Mouse (Mus musculus): ENCODE data around the gene Snx29. TPM values are rescaled to one million over a fixed set of nuclear protein-coding genes. Genes with fewer than 3 reads are reported as not detected.
"Not testable (repeated sequence)": the region's sequence is repeated elsewhere in the genome, so short reads cannot be mapped to it uniquely, and the experiment has no call there.

Snx29 gene
- polyA plus RNA-seq, 1 experiment from 2014 or later: 4.0 TPM

DNA sequence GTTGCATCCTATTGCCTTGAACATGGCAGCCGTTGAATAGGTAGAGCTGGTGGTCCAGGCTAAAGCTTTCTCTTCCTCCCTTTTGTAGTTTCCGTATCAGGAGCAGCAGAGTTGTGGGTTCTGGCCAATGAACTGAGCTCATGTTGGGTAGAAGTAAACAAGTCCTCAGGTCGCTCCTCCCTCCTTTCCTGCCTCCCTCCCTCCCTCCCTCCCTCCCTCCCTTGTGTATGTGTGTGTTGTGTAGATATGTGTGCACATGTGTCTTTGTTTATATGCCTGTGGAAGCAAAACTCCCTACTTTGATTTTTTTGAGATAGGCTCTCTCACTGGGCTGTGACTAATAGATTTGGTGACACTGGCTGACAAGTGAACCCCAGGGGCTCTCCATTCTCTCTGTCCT lies 251.8 kb downstream of the Snx29 start:
- H3K9me3 ChIP-seq (replicated peaks): no peaks in the 10 kb centered on the region
- H3K27ac ChIP-seq (replicated peaks): no peak overlapping the region
- ATAC-seq (ENCODE audit: insufficient read depth): peak; percentile 78
- no peak overlapping the region for H3K4me2 ChIP-seq
- H3K4me3 ChIP-seq (replicated peaks): no peak overlapping the region
- H3K27me3 ChIP-seq: no peaks in the 10 kb centered on the region
- 52% methylated on average over 3 of the region's 3 CpGs for WGBS (ENCODE audit: insufficient replicate concordance)
- peaks cover 7% of the 10 kb centered on the region for H3K4me1 ChIP-seq (replicated peaks)
- no peak overlapping the region for H3K9ac ChIP-seq
- no peaks in the 10 kb centered on the region for H3K36me3 ChIP-seq (replicated peaks)

DNA sequence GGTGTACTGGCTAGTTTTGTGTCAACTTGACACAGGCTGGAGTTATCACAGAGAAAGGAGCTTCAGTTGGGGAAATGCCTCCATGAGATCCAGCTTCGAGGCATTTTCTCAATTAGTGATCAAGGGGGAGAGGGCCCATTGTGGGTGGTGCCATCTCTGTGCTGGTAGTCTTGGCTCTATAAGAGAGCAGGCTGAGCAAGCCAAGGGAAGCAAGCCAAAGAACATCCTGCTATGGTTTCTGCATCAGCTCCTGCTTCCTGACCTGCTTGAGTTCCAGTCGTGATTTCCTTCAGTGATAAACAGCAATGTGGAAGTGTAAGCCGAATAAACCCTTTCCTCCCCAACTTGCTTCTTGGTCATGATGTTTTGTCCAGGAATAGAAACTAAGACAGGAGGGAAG lies 253.0 kb downstream of the Snx29 start:
- 46% methylated on average over 3 of the region's 3 CpGs for WGBS (ENCODE audit: insufficient replicate concordance)
- not testable (repeated sequence) for ATAC-seq (ENCODE audit: insufficient read depth)

DNA sequence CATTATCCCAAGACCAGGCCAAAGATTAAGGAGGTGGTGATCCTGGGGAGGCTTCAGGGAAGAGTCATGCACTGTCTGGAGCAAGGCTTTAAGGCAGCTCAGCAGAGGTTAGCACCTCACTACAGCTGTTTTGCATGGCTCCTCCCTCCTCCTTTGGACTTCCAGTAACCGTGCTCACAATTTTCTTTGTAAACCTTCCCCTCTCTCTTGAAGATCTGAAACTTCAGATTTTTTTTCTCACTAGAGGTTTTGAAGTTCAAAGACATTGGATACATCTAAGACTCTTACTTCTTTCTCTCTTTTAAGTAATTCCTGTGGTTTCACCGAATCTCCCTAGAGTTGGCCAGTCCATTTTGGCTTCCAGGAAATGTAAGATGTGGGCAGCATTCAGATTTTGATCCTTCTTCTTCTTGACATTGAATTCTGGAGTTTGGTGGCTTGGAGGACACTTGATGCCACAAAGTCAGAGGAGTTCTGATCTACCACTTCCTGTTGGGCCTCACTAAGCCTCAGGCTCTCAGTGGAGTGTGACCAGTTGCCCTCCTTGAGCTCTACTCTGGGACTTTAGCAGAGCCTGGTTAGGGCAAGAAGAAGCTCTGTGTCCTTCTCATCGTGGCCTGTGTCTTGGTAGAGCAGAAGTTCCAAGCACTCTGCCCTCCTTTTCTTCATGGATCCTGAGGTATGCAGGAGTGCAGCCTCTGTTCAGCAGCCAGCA lies 255.0 kb downstream of the Snx29 start:
- H3K4me3 ChIP-seq (replicated peaks): no peak overlapping the region
- H3K9ac ChIP-seq: no peak overlapping the region
- H3K4me1 ChIP-seq (replicated peaks): peaks cover 35% of the 10 kb centered on the region
- H3K27me3 ChIP-seq: no peaks in the 10 kb centered on the region
- H3K4me2 ChIP-seq: no peak overlapping the region
- H3K9me3 ChIP-seq (replicated peaks): no peaks in the 10 kb centered on the region
- 56% methylated on average over 3 of the region's 3 CpGs for WGBS (ENCODE audit: insufficient replicate concordance)
- H3K36me3 ChIP-seq (replicated peaks): no peaks in the 10 kb centered on the region
- H3K27ac ChIP-seq (replicated peaks): no peak overlapping the region
- no peak for ATAC-seq (ENCODE audit: insufficient read depth)

More for the DNA sequence above, 253.0 kb downstream of the Snx29 start:
- H3K4me2 ChIP-seq; H3K36me3 ChIP-seq (replicated peaks); H3K27me3 ChIP-seq; H3K9me3 ChIP-seq (replicated peaks); H3K27ac ChIP-seq (replicated peaks); H3K4me3 ChIP-seq (replicated peaks); H3K9ac ChIP-seq: not testable (repeated sequence)
- H3K4me1 ChIP-seq (replicated peaks): peaks cover 17% of the 10 kb centered on the region

DNA sequence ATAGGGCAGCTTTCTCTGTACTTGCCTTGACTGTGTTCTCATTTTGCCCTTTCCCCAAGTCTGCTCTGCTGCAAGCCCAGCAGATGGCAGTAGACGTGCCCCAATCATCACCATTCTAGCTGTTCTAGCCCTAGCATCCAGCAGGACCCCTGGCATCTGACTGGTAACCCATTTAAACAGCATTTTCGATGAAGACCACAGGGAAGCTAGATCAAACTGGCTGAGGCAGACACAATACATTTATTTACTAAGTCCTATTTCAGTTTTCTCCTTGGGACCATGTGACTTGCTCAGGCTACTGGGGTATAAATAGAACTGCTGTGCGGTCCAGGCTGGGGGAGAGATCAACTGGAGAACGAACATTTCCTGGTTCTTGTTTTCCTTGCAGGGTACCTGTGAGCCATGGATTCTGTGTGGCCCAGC lies 257.0 kb downstream of the Snx29 start:
- no peak overlapping the region for H3K27ac ChIP-seq (replicated peaks)
- H3K9me3 ChIP-seq (replicated peaks): no peaks in the 10 kb centered on the region
- WGBS (ENCODE audit: insufficient replicate concordance): 43% methylated on average over 4 of the region's 4 CpGs
- ATAC-seq (ENCODE audit: insufficient read depth): no peak
- H3K9ac ChIP-seq: no peak overlapping the region
- no peaks in the 10 kb centered on the region for H3K27me3 ChIP-seq
- peaks cover 46% of the 10 kb centered on the region for H3K4me1 ChIP-seq (replicated peaks)
- no peak overlapping the region for H3K4me2 ChIP-seq
- H3K36me3 ChIP-seq (replicated peaks): no peaks in the 10 kb centered on the region
- H3K4me3 ChIP-seq (replicated peaks): no peak overlapping the region

DNA sequence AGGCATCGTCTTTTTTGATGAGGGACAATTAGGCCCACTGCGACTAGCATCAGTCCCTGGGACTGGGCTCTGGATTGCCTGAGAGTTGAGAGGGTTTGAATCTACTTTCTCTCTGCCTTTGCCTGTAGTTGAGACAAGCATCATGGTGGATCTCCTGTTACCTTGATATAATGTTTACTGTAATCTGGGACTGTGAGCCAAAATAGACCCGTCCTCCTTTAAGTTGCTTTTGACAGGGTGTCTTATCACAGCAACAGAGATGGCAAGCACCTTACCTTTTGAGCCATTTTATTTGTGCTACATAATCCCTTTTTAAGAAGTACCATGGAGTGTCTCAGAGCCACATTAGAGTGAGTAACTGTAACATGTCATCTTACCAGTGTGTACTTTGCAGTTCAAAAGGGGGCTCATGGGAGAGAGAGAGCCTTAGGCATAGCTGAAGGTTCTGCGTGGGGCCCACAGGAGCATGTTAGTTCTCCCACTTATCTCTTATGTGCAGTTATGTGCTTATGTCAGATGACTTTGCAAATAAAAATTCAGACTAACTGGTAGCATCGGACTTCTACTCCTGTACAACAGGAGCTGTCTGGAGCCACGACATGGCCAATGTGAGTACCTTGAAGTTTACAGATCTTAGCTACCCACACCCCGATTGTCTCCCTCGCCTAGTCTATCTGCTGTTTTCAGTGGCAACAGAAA lies 261.4 kb downstream of the Snx29 start:
- Histone ChIP-seq H3K36me3 (replicated peaks) (no peaks in the 10 kb centered on the region), H3K4me2 (peak overlapping the region; percentile 53), H3K4me3 (replicated peaks) (peak overlapping the region; percentile 36), H3K27me3 (no peaks in the 10 kb centered on the region), H3K9me3 (replicated peaks) (no peaks in the 10 kb centered on the region), H3K9ac (peak overlapping the region; percentile 41), H3K4me1 (replicated peaks) (peaks cover 89% of the 10 kb centered on the region), H3K27ac (replicated peaks) (peak overlapping the region; percentile 95)
- 34% methylated on average over 8 of the region's 8 CpGs for WGBS (ENCODE audit: insufficient replicate concordance)
- peak; percentile 96 for ATAC-seq (ENCODE audit: insufficient read depth)

DNA sequence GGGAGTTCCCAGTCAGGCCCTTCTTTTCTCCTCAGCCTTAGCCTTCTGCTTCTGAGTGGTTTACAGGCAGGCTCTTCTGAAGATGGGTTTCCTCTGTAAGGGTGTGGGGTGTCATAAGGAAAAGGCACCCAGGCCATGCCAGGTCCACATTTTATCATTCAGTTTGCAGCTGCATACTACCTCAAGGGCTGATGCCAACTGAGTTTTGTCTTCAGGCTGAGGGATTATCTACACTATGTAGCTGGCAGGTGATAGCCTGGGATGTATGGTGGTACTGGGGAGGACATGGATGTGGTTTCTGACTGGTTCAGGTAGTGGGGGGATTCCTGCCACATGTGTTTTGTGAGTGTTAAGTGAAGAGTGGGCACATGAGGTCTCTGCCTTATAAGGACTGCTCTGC lies 266.0 kb downstream of the Snx29 start:
- H3K9ac ChIP-seq: no peak overlapping the region
- no peak for ATAC-seq (ENCODE audit: insufficient read depth)
- H3K27ac ChIP-seq (replicated peaks): peak overlapping the region; percentile 63

DNA sequence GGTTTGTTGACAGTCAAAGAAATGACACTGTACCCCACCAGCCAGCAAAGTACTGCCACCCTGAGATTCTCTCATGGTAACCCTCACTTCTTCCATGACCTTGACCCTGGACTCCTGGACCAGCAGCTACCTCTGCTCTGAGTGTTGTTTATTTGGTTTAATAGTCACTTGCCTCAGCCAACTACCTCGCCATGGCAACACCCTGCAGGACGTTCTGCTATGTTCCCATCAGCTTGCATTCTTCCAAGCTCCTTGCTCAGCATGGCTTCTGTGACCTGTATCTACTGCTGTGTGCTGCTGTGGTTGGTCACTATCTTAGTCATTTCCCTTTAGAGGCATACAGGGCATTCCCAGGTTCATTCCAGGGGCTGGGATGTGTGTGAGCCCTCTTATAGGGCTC lies 266.6 kb downstream of the Snx29 start:
- Histone ChIP-seq H3K4me2 (no peak overlapping the region), H3K27ac (replicated peaks) (peak overlapping the region; percentile 63; the same call in 1 of the 2 replicates), H3K27me3 (no peaks in the 10 kb centered on the region), H3K9ac (no peak overlapping the region), H3K36me3 (replicated peaks) (no peaks in the 10 kb centered on the region), H3K4me1 (replicated peaks) (peaks cover 67% of the 10 kb centered on the region), H3K9me3 (replicated peaks) (no peaks in the 10 kb centered on the region), H3K4me3 (replicated peaks) (no peak overlapping the region)
- WGBS (ENCODE audit: insufficient replicate concordance): 70% methylated on average over 2 of the region's 2 CpGs
- no peak for ATAC-seq (ENCODE audit: insufficient read depth)

More for the DNA sequence above, 266.0 kb downstream of the Snx29 start:
- H3K27me3 ChIP-seq: no peaks in the 10 kb centered on the region
- H3K4me1 ChIP-seq (replicated peaks): peaks cover 74% of the 10 kb centered on the region
- H3K4me2 ChIP-seq: no peak overlapping the region
- H3K4me3 ChIP-seq (replicated peaks): no peak overlapping the region
- no peaks in the 10 kb centered on the region for H3K9me3 ChIP-seq (replicated peaks)
- no peaks in the 10 kb centered on the region for H3K36me3 ChIP-seq (replicated peaks)

DNA sequence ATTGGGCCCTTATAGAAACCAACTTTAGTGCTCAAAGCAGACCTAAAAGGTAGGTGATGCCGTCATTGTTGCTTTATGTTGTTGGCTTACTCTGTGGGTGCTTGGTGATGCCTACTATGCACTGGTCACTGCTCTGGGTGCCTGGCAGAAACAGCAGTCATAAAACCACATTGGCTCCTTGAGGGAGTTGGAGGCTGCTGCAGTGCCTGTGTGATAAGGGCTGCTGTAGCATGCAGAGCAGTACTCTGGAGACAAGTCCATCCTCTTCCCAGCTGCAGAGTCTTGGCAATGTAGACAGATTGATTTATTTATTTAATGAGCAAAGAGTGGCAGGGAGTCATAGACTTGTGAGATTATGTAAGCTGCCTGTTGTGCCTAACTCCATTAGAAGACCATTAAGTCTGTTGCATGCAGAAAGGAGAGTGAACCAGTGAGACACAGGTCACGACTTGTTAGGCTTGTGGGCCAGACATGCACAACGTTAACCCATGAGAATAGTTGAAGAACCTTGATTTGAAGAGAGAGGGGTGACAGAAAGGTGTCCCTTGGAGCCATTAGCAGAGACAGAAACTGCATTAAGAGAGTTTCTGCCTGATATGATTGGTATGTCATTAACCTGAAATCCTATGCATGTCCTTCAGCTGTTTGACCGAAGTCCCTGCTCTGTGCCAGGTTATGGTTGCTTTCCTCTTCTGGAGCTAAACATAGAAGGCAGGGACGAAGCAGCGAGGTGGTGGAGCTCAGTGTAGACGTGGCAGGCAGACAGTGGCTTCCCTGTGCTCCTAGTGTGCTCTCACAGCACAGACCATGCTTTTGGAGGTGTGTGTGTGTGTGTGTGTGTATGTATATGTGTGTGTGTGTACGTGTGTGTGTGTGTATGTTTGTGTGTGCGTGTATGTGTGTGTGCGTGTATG lies 267.3 kb downstream of the Snx29 start:
- peaks cover 62% of the 10 kb centered on the region for H3K4me1 ChIP-seq (replicated peaks)
- H3K4me3 ChIP-seq (replicated peaks): no peak overlapping the region
- H3K9ac ChIP-seq: no peak overlapping the region
- peak overlapping the region; percentile 10; the same call in 1 of the 2 replicates for H3K27ac ChIP-seq (replicated peaks)
- no peaks in the 10 kb centered on the region for H3K27me3 ChIP-seq
- 78% methylated on average over 10 of the region's 10 CpGs for WGBS (ENCODE audit: insufficient replicate concordance)
- ATAC-seq (ENCODE audit: insufficient read depth): no peak
- H3K9me3 ChIP-seq (replicated peaks): no peaks in the 10 kb centered on the region
- H3K36me3 ChIP-seq (replicated peaks): no peaks in the 10 kb centered on the region
- no peak overlapping the region for H3K4me2 ChIP-seq

DNA sequence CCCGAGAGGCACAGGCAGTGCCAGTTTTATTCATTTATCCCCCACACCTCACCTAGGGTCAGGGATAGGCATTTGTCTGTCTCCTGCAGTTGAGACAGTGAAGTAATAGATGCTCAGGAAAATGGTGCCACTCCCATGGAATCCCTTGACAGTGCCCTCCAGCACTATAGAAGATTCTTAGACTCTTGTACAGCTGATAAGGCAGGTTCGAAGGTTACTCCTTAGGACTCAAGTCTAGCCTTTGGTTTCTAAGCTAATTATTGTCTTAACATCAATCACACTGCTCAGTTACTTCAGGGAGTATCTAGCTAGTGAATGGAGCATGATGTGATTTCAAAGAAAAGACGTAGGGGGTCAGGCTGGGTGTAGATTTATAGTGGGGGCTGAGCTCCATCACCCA lies 273.9 kb downstream of the Snx29 start:
- Histone ChIP-seq H3K4me1 (replicated peaks) (peaks cover 5% of the 10 kb centered on the region; the same call in 1 of the 2 replicates), H3K9ac (no peak overlapping the region), H3K4me3 (replicated peaks) (no peak overlapping the region), H3K36me3 (replicated peaks) (no peaks in the 10 kb centered on the region), H3K27me3 (no peaks in the 10 kb centered on the region), H3K27ac (replicated peaks) (no peak overlapping the region), H3K4me2 (no peak overlapping the region), H3K9me3 (replicated peaks) (no peaks in the 10 kb centered on the region)
- WGBS (ENCODE audit: insufficient replicate concordance): 69% methylated on average over 3 of the region's 3 CpGs
- no peak for ATAC-seq (ENCODE audit: insufficient read depth)

DNA sequence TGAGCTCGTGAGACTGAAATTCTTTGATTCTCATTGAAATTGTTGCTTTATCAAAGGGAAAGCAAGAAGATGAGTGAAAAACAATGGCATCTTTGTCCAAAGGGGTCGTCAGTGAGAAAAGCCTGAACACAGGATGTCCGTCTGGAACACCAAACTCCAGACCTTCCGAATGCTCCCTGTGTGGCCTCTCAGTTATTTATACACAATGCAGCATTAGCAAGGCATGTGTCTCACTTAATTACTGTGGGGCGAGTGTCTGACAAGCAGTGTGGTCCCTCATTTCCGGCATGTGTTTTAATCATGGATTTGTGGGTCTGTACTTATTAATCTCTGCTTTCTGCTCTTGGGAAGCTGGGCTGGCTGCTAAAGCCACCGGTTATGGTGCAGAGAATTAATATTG lies 275.1 kb downstream of the Snx29 start:
- WGBS (ENCODE audit: insufficient replicate concordance): 65% methylated on average over 7 of the region's 7 CpGs
- peaks cover 14% of the 10 kb centered on the region for H3K4me1 ChIP-seq (replicated peaks)
- H3K4me2 ChIP-seq: no peak overlapping the region
- no peaks in the 10 kb centered on the region for H3K9me3 ChIP-seq (replicated peaks)
- H3K9ac ChIP-seq: no peak overlapping the region
- no peaks in the 10 kb centered on the region for H3K27me3 ChIP-seq
- H3K27ac ChIP-seq (replicated peaks): no peak overlapping the region
- no peak for ATAC-seq (ENCODE audit: insufficient read depth)
- no peak overlapping the region for H3K4me3 ChIP-seq (replicated peaks)
- no peaks in the 10 kb centered on the region for H3K36me3 ChIP-seq (replicated peaks)

DNA sequence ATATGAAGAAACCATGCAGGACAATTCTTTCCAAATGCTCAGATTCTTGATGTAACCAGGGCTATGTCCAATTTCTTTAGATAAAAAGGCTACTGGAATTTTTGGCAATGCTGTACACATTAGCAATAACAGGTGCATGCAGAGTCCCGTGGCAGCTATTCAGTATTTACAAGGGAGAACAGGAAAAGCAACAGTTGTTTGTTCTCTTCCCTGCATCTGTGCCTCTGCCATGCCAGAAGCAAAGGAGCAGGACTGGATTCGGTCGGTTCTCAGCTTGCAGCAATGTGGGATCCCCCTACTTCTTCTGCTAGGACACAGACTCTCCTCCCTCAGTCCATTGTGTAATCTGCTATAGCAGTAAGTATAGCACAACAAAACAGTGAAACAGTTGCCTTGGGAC lies 276.8 kb downstream of the Snx29 start:
- no peak for ATAC-seq (ENCODE audit: insufficient read depth)
- Histone ChIP-seq H3K27ac (replicated peaks) (no peak overlapping the region), H3K36me3 (replicated peaks) (no peaks in the 10 kb centered on the region), H3K4me2 (no peak overlapping the region), H3K4me1 (replicated peaks) (peaks cover 23% of the 10 kb centered on the region), H3K27me3 (no peaks in the 10 kb centered on the region), H3K4me3 (replicated peaks) (no peak overlapping the region), H3K9me3 (replicated peaks) (no peaks in the 10 kb centered on the region), H3K9ac (no peak overlapping the region)
- WGBS (ENCODE audit: insufficient replicate concordance): 57% methylated on average over 3 of the region's 3 CpGs

Measured in liver, embryonic 15.5 days (tissue).